Comparison of ENCODE assay signal across 13 mouse cellular contexts in genomic region chr9:35110567-35110966, GRCm38 (mm10). TPM values are rescaled to one million over a fixed set of nuclear protein-coding genes. Genes with fewer than 3 reads are reported as not detected.
DNase-seq lines count a peak whose midpoint lies in the region; ATAC-seq and TF ChIP-seq lines count a peak whose summit lies in the region.
"Had no signal": no experiment of that assay in that cellular context is flagged by ENCODE, and none has a peak within 500 bp of the region (broad histone marks: within the 10 kb centered on the region; RNA-seq: fewer than 3 reads in every experiment).

No protein-coding gene starts in this region.

- peak overlapping the region; percentile 20 for H3K27ac ChIP-seq in heart, adult 2 months
- H3K27ac ChIP-seq in lung, embryonic 16.5 days (ENCODE audit: low read length): peak overlapping the region; percentile 3; the same call in 1 of the 2 replicates
- H3K27ac ChIP-seq in liver, embryonic 12.5 days: peak overlapping the region; percentile 76
- peak overlapping the region; percentile 45; the same call in 1 of the 2 replicates for H3K27ac ChIP-seq in stomach, postnatal 0 days (replicated peaks)
- H3K27ac ChIP-seq in midbrain, embryonic 13.5 days: no peak overlapping the region
- H3K27ac ChIP-seq: forebrain, embryonic 12.5 days had no signal

- 74% methylated on average over 4 of the region's 4 CpGs for WGBS in heart, adult 2 months
- 53% methylated on average over 4 of the region's 4 CpGs for WGBS in lung, embryonic 16.5 days
- 69% methylated on average over 4 of the region's 4 CpGs for WGBS in liver, embryonic 12.5 days (ENCODE audit: insufficient replicate concordance)
- WGBS in stomach, postnatal 0 days: 45% methylated on average over 4 of the region's 4 CpGs
- WGBS in midbrain, embryonic 13.5 days: 77% methylated on average over 4 of the region's 4 CpGs

- no peak for TF ChIP-seq POLR2A in heart, adult 2 months (IDR thresholded peaks at IDR 0.05; ENCODE audit: insufficient read depth, low read depth, low read length)

- H3K4me3 ChIP-seq in heart, adult 2 months: no peak overlapping the region
- no peak overlapping the region for H3K4me3 ChIP-seq in lung, embryonic 16.5 days (ENCODE audit: low read length)
- peak overlapping the region; percentile 6; the same call in 1 of the 2 replicates for H3K4me3 ChIP-seq in liver, embryonic 12.5 days
- H3K4me3 ChIP-seq in stomach, postnatal 0 days (ENCODE audit: low read depth, low read length): no peak overlapping the region
- H3K4me3 ChIP-seq in midbrain, embryonic 13.5 days (replicated peaks): no peak overlapping the region
- H3K4me3 ChIP-seq: forebrain, embryonic 12.5 days; myocyte had no signal

- ATAC-seq in lung, embryonic 16.5 days (ENCODE audit: low read depth): no peak
- ATAC-seq in liver, embryonic 12.5 days: no peak
- peak; percentile 33; the same call in 1 of the 2 replicates for ATAC-seq in stomach, postnatal 0 days (ENCODE audit: low FRiP score, low TSS enrichment)
- no peak for ATAC-seq in midbrain, embryonic 13.5 days
- ATAC-seq: Patski had no signal

- H3K4me1 ChIP-seq in heart, adult 2 months (ENCODE audit: control insufficient read depth, insufficient read depth, low read length): peaks cover 38% of the 10 kb centered on the region
- peaks cover 63% of the 10 kb centered on the region for H3K4me1 ChIP-seq in lung, embryonic 16.5 days (replicated peaks; ENCODE audit: control insufficient read depth, insufficient read depth, low read length)
- peaks cover 98% of the 10 kb centered on the region for H3K4me1 ChIP-seq in liver, embryonic 12.5 days
- H3K4me1 ChIP-seq in stomach, postnatal 0 days (replicated peaks; ENCODE audit: control insufficient read depth, insufficient read depth): peaks cover 3% of the 10 kb centered on the region; the same call in 1 of the 2 replicates
- peaks cover 15% of the 10 kb centered on the region for H3K4me1 ChIP-seq in midbrain, embryonic 13.5 days (replicated peaks)

- no peaks in the 10 kb centered on the region; the same call in 1 of the 2 replicates for H3K36me3 ChIP-seq in heart, adult 2 months (ENCODE audit: control insufficient read depth, insufficient read depth, low read length)
- H3K36me3 ChIP-seq in lung, embryonic 16.5 days (ENCODE audit: control insufficient read depth, insufficient read depth, low read length): no peaks in the 10 kb centered on the region
- H3K36me3 ChIP-seq in liver, embryonic 12.5 days: peaks cover 61% of the 10 kb centered on the region
- no peaks in the 10 kb centered on the region for H3K36me3 ChIP-seq in stomach, postnatal 0 days (ENCODE audit: control insufficient read depth, insufficient read depth, low read length)
- no peaks in the 10 kb centered on the region for H3K36me3 ChIP-seq in midbrain, embryonic 13.5 days
- H3K36me3 ChIP-seq: forebrain, embryonic 12.5 days had no signal

- TF ChIP-seq CTCF in heart, adult 2 months (IDR thresholded peaks at IDR 0.05): no peak
- no peak for TF ChIP-seq CTCF in stomach, postnatal 0 days (IDR thresholded peaks at IDR 0.05; ENCODE audit: low read depth)

- H3K9ac ChIP-seq in heart, adult 2 months (ENCODE audit: low read depth, low read length): no peak overlapping the region
- no peak overlapping the region for H3K9ac ChIP-seq in lung, embryonic 16.5 days (ENCODE audit: low read length)
- peak overlapping the region; percentile 55 for H3K9ac ChIP-seq in liver, embryonic 12.5 days
- no peak overlapping the region for H3K9ac ChIP-seq in stomach, postnatal 0 days (ENCODE audit: low read length)
- no peak overlapping the region for H3K9ac ChIP-seq in midbrain, embryonic 13.5 days (replicated peaks)
- H3K9ac ChIP-seq: forebrain, embryonic 12.5 days had no signal

- no peaks in the 10 kb centered on the region for H3K27me3 ChIP-seq in heart, adult 2 months (ENCODE audit: control insufficient read depth, insufficient read depth, low read length)
- H3K27me3 ChIP-seq in lung, embryonic 16.5 days (ENCODE audit: control insufficient read depth, insufficient read depth, low read depth, low read length): no peaks in the 10 kb centered on the region
- no peaks in the 10 kb centered on the region for H3K27me3 ChIP-seq in liver, embryonic 12.5 days (replicated peaks)
- no peaks in the 10 kb centered on the region for H3K27me3 ChIP-seq in stomach, postnatal 0 days (ENCODE audit: control insufficient read depth, insufficient read depth, low read length)
- H3K27me3 ChIP-seq in midbrain, embryonic 13.5 days: no peaks in the 10 kb centered on the region
- H3K27me3 ChIP-seq: CH12.LX; forebrain, embryonic 12.5 days; Patski had no signal

- TF ChIP-seq EP300 in heart, adult 2 months (IDR thresholded peaks at IDR 0.05; ENCODE audit: insufficient read depth, low read depth, low read length): no peak
- TF ChIP-seq EP300 in stomach, postnatal 0 days (optimal IDR thresholded peaks at IDR 0.05): no peak

- peaks cover 5% of the 10 kb centered on the region; the same call in 1 of the 2 replicates for H3K79me2 ChIP-seq in heart, adult 2 months (replicated peaks; ENCODE audit: control insufficient read depth, insufficient read depth, low read length)

- peak in 1 of 2 experiments; percentile 21 for DNase-seq in heart, adult 2 months
- DNase-seq in heart, postnatal 14 days: no peak
- DNase-seq in lung, postnatal 25 days (ENCODE audit: low spot score): no peak
- DNase-seq in stomach, postnatal 0 days (ENCODE audit: low spot score): peak; percentile 45
- DNase-seq: embryo, embryonic 11 days; kidney, postnatal 25 days had no signal

- no peak overlapping the region for H3K4me2 ChIP-seq in lung, embryonic 16.5 days (ENCODE audit: low read depth, low read length)
- peak overlapping the region; percentile 44 for H3K4me2 ChIP-seq in liver, embryonic 12.5 days
- no peak overlapping the region for H3K4me2 ChIP-seq in stomach, postnatal 0 days (replicated peaks; ENCODE audit: low read depth)
- H3K4me2 ChIP-seq in midbrain, embryonic 13.5 days (replicated peaks): no peak overlapping the region
- H3K4me2 ChIP-seq: forebrain, embryonic 12.5 days had no signal

- H3K9me3 ChIP-seq in lung, embryonic 16.5 days (ENCODE audit: control insufficient read depth, low read length): no peaks in the 10 kb centered on the region
- no peaks in the 10 kb centered on the region for H3K9me3 ChIP-seq in liver, embryonic 12.5 days (replicated peaks)
- no peaks in the 10 kb centered on the region for H3K9me3 ChIP-seq in stomach, postnatal 0 days (ENCODE audit: control insufficient read depth, low read length)
- H3K9me3 ChIP-seq in midbrain, embryonic 13.5 days: no peaks in the 10 kb centered on the region
- H3K9me3 ChIP-seq: forebrain, embryonic 12.5 days had no signal

- intact Hi-C loops in heart, adult 2 months (cut with DNase I): no loop called here
- intact Hi-C loops in heart, postnatal 14 days (cut with DNase I): loop anchor here (5.0 kb wide), 1 partner anchor 157 kb away; the partner anchor contains the start of genes Fam118b and Rpusd4

RNA-seq across cellular contexts. Expression of gene St3gal4, which starts 8.5 kb away (rescaled TPM):
- 10 to 100 TPM; 26.1 to 29.5 TPM for total RNA-seq in heart, adult 2 months (2021)
- 8.6 and 11.9 TPM in 2 replicates for polyA plus RNA-seq in heart, adult 2 months (2012; rRNA removed)
- 10 to 100 TPM; 36.2 to 38.3 TPM for total RNA-seq in heart, postnatal 14 days (2021)
- polyA plus RNA-seq in lung, embryonic 16.5 days (2015; fragmentation: Nextera tagmentation; extraction: Ambion mirVana): 38.2 and 39.3 TPM in 2 replicates
- 27.9 and 30.1 TPM in 2 replicates for polyA plus RNA-seq in liver, embryonic 12.5 days (2016; fragmentation: Nextera tagmentation; extraction: Ambion mirVana)
- 14.6 and 14.7 TPM in 2 replicates for polyA plus RNA-seq in stomach, postnatal 0 days (2015; fragmentation: Nextera tagmentation; extraction: Ambion mirVana)
- 7.8 and 8.3 TPM in 2 replicates for polyA plus RNA-seq in midbrain, embryonic 13.5 days (2015; fragmentation: Nextera tagmentation; extraction: Ambion mirVana)
